Mouse (Mus musculus) brain, embryonic 14.5 days (tissue): ENCODE measurements around the gene P2rx3.

Experiments used
- CTCF ChIP-seq: fragments of 200-500 bp; IDR thresholded peaks from 2 replicates; pipeline ENCODE4 v1.5.1; 2012; ENCODE audit warnings: inconsistent platforms, mild to moderate bottlenecking, moderate library complexity, borderline replicate concordance; ENCODE audit not compliant: insufficient read depth, insufficient read length; ENCODE audit errors: extremely low read depth
- POLR2A ChIP-seq: fragments of 200-500 bp; IDR thresholded peaks from 2 replicates; pipeline ENCODE4 v1.6.1; 2012; ENCODE audit warnings: mild to moderate bottlenecking, inconsistent platforms, borderline replicate concordance; ENCODE audit not compliant: poor library complexity, insufficient read depth, insufficient read length, severe bottlenecking; ENCODE audit errors: extremely low read depth

DNA sequence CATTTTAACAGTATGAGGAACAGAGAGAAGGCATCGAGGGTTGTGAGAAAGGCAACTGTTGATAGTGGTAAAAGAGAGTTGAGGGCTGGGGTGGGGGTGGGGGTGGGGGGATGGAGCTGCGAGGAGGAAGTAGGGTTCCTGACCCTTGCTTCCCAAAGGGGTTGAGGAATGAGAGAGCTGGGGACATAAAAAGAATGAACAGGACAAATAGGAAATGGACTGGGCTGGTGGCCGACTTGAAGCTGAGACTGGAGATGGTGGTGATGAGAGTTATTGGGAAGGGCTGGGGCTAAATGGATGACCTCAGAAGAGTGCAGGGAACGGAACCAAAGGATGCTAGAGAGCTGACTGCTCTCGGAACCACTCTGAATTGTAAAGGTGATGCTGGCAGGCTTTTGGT is 19.4 kb upstream of the P2rx3 start:
- TF ChIP-seq POLR2A (no peak), CTCF (no peak)
